Mouse (Mus musculus): ENCODE results near the gene Gm5089.

DNA sequence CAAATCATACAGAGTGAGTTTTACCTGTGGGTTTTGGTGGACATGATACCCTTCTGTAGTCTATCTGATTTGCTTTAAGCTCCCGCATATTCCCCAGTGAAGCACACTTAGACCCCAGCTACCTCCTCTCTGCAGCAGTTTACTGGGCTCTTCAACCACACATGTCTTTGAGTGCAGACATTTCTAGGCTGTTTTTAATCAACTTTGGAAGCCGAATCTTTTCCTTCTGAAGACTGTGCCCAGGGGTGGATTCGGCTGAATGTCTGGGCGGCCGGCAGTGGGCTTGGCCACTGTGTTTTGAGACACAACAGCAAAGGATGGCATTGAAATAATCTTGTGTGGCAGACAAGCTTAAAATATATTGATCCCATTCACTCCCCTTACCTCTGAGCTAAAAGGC lies 36.5 kb upstream of the Gm5089 start:
- TF ChIP-seq POLR2A (IDR thresholded peaks at IDR 0.05; ENCODE audit: insufficient read length, low read depth) (no peak), POLR2AphosphoS2 (IDR thresholded peaks at IDR 0.05; ENCODE audit: insufficient read length, low read depth) (no peak), REST (IDR thresholded peaks at IDR 0.05; ENCODE audit: insufficient read depth, insufficient read length) (no peak), CEBPB (IDR thresholded peaks at IDR 0.05; ENCODE audit: insufficient read depth, poor library complexity, severe bottlenecking) (no peak), USF1 (IDR thresholded peaks at IDR 0.05; ENCODE audit: low read depth) (no peak), MAX (IDR thresholded peaks at IDR 0.05; ENCODE audit: low read depth) (no peak), TCF12 (IDR thresholded peaks at IDR 0.05; ENCODE audit: insufficient read depth, poor library complexity, severe bottlenecking) (no peak), MYOG (IDR thresholded peaks at IDR 0.05; ENCODE audit: control insufficient read depth in 1 of 3, insufficient read depth in 1 of 3, insufficient read length in 2 of 3, low read depth in 2 of 3) (no peak), E2F4 (IDR thresholded peaks at IDR 0.05; ENCODE audit: insufficient read depth) (no peak), SRF (IDR thresholded peaks at IDR 0.05; ENCODE audit: control insufficient read depth, insufficient read length, low read depth) (no peak), MYOD1 (IDR thresholded peaks at IDR 0.05; ENCODE audit: control insufficient read depth in 1 of 3, insufficient read length in 2 of 3, low read depth in 2 of 3) (no peak), TCF3 (IDR thresholded peaks at IDR 0.05; ENCODE audit: insufficient read length, low read depth) (no peak)
